Mouse (Mus musculus) heart, adult 8-10 months (tissue): ENCODE data around the gene Nifk. TPM values are rescaled to one million over a fixed set of nuclear protein-coding genes. Genes with fewer than 3 reads are reported as not detected.

Experiments used
- DNase-seq: peaks from one replicate; pipeline ENCODE4 v3.0.0; 2022; ENCODE audit warnings: low spot score
- total RNA-seq, 4 experiments: library from RNA; stranded (reverse); gene quantifications; 2 replicates each; pipeline ENCODE4 v1.2.4; 2022

Nifk gene
- total RNA-seq, 4 experiments from 2014 or later = 13.8 to 16.8 (median 14.7) TPM

DNA sequence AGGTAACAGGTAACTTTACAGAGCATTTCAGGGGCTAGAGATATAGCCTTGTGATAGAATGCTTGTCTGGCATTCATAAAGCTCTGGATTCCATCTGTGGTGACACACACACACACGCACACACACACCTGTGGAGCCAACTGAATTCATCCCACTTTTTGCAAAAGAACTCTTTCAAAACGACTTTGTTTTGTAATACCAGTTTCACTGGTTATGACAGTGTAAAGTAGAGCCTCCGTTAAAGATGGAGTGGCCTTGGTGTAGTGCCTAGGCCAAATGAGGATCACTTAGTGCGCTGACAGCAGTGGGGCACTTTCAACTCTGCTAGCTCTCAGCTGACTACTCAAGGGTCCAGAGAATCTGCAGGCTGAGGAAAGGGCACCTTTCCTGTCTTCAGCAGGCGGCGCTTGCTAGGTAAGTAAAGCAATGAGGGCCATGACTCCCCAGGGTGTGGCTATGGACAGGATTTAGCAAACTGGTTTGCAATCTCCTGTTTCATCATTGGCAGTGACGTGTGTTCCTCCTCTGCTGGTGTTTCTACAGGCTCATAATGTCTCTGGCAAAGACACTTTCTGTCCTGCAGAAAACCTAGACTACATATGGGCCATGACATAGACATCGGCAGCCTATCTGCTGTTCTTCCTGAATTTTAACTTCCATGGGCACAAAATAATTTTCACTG, 58.6 kb downstream of the Nifk start:
- DNase-seq = no peak

Other genes with a start within 250 kb of the Nifk start
- gene Gm29106, start 145.3 kb upstream of the Nifk start, total RNA-seq = not detected
- gene Tsn, start 10.1 kb upstream of the Nifk start, total RNA-seq = 10 to 100 TPM; 62.5 to 74.0 (median 67.0) TPM
- 100 to 1,000 TPM; 339 to 450 (median 397) TPM for gene Clasp1, start 67.2 kb downstream of the Nifk start, total RNA-seq